Mouse (Mus musculus) myocyte (in vitro differentiated cells): ENCODE measurements around the gene Nfe2l3.

Experiments used
- CEBPB ChIP-seq: IDR thresholded peaks from 2 replicates; pipeline ENCODE4 v1.6.1; 2011; ENCODE audit warnings: mild to moderate bottlenecking, moderate library complexity; ENCODE audit not compliant: poor library complexity, insufficient read depth, severe bottlenecking
- MAX ChIP-seq: IDR thresholded peaks from one replicate; pipeline ENCODE4 v1.6.1; 2011; ENCODE audit warnings: low read depth, mild to moderate bottlenecking, control low read depth
- MYOG ChIP-seq, 3 experiments: IDR thresholded peaks; one replicate each; pipeline ENCODE4 v1.6.1; 2011; ENCODE audit warnings: control low read depth in 2 of 3, low read depth in 2 of 3, mild to moderate bottlenecking in 2 of 3; ENCODE audit not compliant: insufficient read length in 2 of 3, control insufficient read depth in 1 of 3, insufficient read depth in 1 of 3
- POLR2A ChIP-seq: IDR thresholded peaks from one replicate; pipeline ENCODE4 v1.6.1; 2011; ENCODE audit warnings: low read depth, mild to moderate bottlenecking, control low read depth, moderate library complexity; ENCODE audit not compliant: insufficient read length
- POLR2AphosphoS2 ChIP-seq: IDR thresholded peaks from one replicate; pipeline ENCODE4 v1.6.1; 2011; ENCODE audit warnings: low read depth, control low read depth; ENCODE audit not compliant: insufficient read length
- REST ChIP-seq: IDR thresholded peaks from one replicate; pipeline ENCODE4 v1.6.1; 2011; ENCODE audit warnings: mild to moderate bottlenecking, control low read depth, moderate library complexity; ENCODE audit not compliant: insufficient read depth, insufficient read length
- SRF ChIP-seq: IDR thresholded peaks from one replicate; pipeline ENCODE4 v1.6.1; 2011; ENCODE audit warnings: low read depth; ENCODE audit not compliant: control insufficient read depth, insufficient read length
- TCF12 ChIP-seq: IDR thresholded peaks from one replicate; pipeline ENCODE4 v1.6.1; 2011; ENCODE audit warnings: mild to moderate bottlenecking, control low read depth; ENCODE audit not compliant: poor library complexity, insufficient read depth, severe bottlenecking
- TCF3 ChIP-seq: IDR thresholded peaks from one replicate; pipeline ENCODE4 v1.6.1; 2011; ENCODE audit warnings: low read depth, control low read depth; ENCODE audit not compliant: insufficient read length
- USF1 ChIP-seq: IDR thresholded peaks from one replicate; pipeline ENCODE4 v1.6.1; 2011; ENCODE audit warnings: low read depth, mild to moderate bottlenecking, control low read depth, moderate library complexity

DNA sequence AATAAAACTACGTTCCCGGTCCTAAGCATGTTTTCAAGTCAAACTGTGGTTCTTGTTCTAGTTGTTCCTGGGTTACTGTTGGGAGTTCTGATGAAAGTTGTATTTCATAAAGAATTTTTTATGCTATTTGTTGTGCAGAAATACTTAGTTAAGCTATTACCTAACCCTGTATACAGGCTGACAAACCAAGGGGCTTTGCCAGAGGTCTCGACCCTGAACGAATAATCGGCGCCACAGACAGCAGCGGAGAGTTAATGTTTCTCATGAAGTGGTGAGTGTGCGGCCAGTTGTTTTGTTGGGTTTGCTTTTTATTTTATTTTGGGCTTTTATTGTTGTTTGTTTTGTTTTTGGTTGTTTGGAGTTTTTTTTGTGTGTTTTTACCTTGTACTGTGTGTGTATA, 49.1 kb downstream of the Nfe2l3 start:
- no peak for TF ChIP-seq POLR2A
- TF ChIP-seq MAX, result no peak
- TF ChIP-seq CEBPB, result no peak
- TF ChIP-seq POLR2AphosphoS2, result no peak
- no peak for TF ChIP-seq TCF12
- TF ChIP-seq REST, result no peak
- no peak for TF ChIP-seq SRF
- TF ChIP-seq USF1, result no peak
- TF ChIP-seq TCF3, result no peak
- TF ChIP-seq MYOG (IDR thresholded peaks at IDR 0.05; ENCODE audit: control insufficient read depth in 1 of 3, insufficient read depth in 1 of 3, insufficient read length in 2 of 3, low read depth in 2 of 3), result no peak
